Mouse (Mus musculus) gastrocnemius, postnatal 4 days (tissue): ENCODE data around the gene Spns2. TPM values are rescaled to one million over a fixed set of nuclear protein-coding genes. Genes with fewer than 3 reads are reported as not detected.
A peak's percentile ranks its signal among the peaks of the same experiment; 100 is the strongest.
"Not testable (repeated sequence)": the region's sequence is repeated elsewhere in the genome, so short reads cannot be mapped to it uniquely, and the experiment has no call there.

Experiments
- DNase-seq, 2 experiments: peaks; one replicate each; pipeline ENCODE4 v3.0.0; 2021 to 2022; ENCODE audit warnings: low spot score in 2 of 2, mixed read lengths in 2 of 2
- total RNA-seq, 2 experiments: library from RNA; stranded (reverse); gene quantifications; 2 replicates each; pipeline ENCODE4 v1.2.3; 2021

Spns2 gene
- total RNA-seq, 2 experiments from 2014 or later = 12.7 to 14.8 TPM

DNA sequence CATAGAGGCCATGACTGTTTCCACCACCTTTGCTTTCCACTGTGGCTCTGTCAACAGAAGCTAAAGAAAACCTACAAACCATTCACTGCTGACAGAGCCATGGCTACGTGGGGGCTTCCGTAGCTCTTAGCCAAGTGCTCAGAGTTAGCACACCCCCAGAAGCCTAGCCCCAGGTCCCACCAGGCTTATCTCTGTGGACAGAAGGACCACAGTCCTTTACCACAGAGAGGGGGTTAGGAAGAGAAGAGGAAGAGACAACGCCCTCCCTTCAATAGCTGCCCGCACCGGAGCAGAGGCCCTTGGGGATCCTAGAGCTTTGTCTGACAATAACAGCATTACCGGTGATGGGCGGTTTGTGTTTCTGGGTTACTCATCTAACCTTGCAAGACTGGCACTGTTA lies 14.3 kb downstream of the Spns2 start:
- DNase-seq = no peak

DNA sequence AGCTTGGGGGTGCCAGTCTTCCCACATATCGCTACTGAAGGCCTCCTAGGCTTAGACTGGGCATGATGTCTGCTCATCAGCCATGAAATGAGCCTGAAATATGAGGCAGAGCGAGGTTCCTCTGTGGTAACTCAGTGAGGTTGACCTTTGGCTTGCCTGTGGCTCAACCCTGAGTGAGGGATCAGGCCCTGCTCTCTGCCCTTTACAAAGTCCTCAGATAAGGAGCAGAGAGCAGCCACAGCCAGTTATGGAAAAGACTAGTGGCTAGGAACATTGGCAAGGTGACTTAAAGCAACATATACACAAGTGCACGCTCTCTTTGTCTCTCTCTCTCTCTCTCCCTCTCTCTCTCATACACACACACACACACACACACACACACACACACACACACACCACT lies 14.8 kb downstream of the Spns2 start:
- no peak for DNase-seq

DNA sequence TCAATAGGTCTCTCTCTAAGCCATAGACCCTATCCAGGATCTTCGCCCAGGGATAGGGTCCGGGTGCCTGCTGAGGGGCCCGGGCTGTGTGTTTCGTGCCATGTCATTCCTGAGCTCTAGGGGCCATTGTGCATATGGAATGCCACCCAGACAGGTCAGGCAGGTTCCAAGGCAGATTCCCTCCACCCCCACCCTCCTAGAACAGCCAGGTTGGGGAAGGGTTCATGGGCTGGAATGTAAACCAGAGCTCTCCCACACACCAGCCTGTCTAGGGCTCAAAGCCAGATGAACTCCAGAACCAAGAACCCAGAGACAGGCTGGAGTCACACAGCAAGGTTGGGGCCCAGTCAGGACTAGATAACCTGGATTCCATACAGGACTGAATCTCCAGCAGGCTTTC lies 16.2 kb downstream of the Spns2 start:
- no peak for DNase-seq

DNA sequence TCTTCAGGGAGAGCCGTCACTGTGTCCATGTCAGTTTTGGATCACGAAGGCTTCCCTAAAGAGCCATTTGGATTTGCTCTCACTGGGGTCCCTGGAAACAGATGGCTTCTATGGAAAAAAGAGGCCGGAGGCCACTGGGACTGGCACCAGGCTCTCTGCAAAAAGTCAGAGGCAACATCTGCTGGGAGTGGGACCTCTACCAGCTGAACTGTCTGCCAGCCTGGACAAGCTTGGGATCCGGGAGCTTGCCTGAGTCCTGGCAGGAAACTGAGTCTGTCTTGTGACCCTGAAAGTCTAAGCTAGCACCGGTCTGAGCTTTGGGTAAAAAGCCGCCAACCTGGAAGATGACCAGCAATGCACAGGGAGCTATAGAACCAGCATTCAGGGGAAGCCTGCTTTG lies 18.3 kb downstream of the Spns2 start:
- no peak for DNase-seq

DNA sequence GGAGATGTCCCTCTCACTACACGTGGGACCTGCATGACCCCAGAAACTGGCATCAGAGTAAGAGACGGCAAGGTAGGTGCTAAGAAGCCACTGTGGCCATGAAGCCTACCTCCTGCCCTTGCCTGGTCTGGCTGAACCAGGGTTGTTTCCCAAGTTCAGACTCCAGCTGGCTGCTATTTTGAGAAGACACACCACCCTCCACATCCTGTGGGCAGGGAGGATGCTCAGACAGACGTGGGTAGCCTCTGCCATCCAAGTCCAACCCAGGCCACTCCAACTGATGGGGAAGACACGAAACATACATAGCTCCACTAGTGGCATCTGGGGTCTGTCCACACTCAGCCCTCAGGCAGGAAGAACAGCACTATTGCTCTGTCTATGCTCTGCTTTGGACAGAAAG lies 19.7 kb downstream of the Spns2 start:
- no peak for DNase-seq

DNA sequence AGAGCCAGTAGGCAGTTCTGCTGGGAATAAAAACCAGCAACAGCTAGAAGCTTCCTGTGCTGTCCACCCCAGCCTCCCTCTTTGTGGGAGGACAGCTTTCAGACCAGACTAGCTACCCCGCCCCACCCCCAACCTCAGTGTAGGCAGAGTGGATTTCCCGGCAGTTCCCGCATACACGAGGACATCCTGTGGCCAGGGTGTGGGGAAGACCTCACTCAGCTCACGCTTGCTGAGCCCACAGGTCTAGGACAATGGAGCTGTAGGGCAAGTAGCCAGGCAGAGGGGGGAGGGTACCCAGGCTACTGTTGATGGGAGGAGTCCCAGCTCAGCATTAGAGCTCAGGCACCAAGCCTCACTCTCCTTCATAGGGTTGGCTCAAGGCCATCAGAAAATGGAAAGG lies 20.5 kb downstream of the Spns2 start:
- peak in 1 of 2 experiments; percentile 42 for DNase-seq

DNA sequence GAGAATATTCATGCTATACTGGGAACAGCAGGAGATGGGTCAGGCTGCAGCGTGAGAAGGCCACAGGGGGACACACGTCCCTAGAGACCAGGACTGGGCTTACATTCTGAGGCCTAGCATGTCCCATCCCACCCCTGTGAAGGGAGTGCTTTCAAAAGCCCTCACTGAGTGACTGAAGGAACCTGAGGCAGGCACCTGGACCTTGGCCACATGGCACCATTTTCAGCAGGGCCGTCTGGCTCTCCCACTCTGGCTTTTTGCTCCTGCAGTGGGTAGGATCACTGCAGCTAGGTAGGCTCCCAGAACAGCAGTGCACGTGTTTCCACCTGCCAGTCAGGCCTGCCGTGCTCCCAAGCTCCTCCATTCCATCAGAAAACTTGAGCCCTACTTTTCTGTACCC lies 21.2 kb downstream of the Spns2 start:
- DNase-seq = no peak

DNA sequence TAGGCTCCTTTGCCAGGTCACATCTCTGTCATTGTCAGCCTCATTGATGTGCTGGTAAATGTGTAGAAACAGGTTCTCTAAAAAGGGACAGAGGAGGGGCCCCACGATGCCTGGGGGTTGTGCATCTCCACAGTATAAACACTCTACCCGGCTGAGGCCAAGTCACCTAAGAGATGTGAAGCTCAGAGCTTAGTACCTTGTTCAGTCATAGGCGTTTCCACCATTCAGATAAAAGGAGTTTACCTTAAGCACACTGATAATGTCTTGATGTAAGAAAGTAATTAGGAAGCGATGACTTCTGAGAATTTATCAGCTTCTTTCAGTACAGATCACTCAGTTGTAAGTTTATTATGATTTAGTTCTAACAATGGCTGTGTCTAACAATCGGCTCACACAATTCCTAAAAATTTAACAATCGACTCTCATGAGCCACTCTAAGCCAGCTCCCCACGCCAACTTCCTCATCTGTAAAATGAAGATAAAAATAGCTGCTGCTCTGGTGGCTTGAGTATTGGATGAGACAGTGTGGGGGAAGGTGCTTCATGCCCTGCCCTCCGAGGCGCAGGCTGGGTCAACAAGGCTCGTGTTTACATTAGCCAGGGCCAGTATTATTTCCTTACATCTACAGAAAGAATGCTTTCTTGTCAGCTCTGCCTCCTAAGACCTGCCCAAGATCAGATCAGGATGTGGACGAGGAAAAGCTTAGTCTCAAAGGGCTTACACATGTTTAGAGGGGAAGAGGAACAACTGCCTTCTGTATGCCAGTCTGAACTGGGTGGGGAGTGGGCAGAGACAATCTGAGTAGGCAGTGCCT lies 22.8 kb downstream of the Spns2 start:
- DNase-seq = no peak

DNA sequence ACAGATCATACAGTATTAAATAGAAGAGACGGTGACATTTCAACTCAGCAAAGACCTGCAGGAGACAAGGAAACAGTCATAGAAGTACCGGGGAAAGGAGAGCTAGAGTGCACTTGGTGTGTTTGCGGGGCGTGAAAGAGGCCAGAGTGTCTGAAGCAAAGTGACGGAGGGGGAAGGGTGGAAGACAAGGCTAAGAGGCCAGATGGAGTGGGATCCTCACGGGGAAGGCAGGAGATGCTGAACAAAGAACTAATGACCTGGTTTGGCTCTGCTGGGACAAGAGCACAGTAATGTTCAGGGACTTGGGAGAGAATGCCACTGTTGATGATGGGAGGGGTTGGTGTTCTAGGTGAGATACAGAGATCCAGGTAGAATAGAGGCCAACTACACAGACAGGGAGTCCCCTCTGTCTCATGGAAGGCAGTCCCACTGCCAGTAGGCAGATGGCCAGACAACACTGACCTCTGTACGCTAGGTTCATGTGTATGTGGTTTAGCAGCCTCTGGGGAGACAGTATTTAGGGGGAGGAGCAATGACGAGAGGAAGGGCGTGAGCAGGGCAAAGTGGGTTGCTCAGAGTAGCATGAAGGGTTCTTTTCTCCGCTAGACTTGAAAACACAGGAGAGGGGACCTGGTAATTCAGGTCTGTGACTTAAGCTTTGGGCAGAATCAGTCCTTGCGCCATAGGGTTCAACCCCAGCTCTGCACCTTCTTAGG lies 23.6 kb downstream of the Spns2 start:
- no peak for DNase-seq

DNA sequence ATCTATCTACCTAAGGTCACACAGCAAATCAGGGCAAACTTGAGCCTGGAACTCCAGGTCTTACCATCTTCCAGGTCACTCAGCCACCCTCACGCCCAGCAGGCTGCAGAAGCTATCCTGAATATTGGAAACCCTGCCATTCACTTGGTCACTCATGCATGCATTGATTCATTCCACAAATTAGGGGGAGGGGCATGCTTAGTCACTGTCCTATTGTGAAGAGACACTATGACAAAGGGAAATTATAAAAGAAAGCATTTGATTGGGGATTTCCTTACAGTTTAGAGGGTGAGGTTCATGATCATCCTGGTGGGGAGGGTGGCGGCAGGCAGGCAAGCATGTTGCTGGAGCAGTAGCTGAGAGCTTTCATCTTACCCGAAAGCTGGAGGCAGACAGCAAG lies 24.9 kb downstream of the Spns2 start:
- no peak for DNase-seq

DNA sequence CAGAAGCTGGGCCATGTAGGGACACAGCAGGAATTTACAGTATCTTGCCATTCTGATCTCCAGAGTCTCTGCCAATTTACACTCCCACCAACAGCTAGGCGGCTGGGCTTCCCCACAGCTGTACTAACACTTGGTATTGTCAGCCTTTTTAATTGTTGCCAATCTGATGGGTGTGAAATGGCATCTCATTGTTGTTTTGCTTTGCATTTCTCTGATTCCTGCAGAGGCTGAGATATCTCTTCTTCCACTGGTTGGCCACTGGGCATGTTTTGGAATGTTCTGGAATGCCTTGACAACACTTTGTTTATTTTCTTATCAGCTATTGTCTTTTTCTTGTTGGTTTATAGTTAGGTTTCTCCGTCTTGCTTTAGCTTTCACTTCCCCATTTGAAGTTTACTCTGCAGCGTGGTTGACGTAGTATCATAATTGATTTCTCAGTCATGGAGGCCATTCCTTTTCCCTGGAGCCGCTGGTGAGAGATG lies 28.2 kb downstream of the Spns2 start:
- no peak for DNase-seq

DNA sequence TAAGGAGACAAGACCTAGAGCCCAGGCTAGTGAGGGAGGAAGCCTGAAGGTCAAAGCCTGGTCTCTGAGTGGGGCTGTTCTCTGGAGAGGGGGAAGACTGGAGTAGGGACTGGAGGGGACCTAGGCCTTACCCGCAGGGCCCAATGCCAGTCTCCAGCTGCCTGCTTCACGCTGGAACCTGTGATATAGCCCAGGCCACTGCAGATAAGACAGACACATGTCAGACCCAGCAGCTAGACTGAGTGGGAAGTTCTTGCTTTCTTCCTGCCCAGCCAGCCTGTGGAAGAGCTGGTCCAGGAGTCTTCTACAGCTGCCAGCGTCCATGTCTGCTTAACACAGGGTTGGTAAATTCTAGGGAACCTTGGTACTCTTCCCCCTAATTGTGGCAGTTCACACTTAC lies 31.2 kb downstream of the Spns2 start:
- no peak for DNase-seq

DNA sequence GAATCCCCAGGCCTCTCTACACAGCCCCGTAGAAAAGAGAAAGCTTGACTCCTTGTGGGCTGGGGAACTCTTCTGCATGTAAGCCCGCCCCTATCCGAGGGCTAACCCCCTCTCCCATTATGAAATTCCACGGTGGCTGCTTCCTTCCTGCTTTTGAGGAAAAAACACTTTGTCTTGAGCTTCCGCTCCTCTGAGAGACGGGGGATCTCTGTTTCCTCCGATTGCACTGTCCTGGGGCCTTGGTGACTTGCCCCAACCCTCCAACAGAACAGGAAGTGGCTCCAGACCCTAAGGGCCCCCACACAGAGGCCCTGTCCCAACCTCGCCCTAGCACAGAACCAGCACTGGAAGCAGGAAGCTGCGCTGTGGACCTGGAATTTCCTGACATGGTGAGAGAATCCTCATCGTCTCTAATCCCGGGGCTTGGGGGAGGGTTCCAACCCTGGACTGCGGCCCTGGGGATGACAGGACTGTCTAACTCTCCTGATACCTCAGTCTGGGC lies 31.7 kb downstream of the Spns2 start:
- no peak for DNase-seq

DNA sequence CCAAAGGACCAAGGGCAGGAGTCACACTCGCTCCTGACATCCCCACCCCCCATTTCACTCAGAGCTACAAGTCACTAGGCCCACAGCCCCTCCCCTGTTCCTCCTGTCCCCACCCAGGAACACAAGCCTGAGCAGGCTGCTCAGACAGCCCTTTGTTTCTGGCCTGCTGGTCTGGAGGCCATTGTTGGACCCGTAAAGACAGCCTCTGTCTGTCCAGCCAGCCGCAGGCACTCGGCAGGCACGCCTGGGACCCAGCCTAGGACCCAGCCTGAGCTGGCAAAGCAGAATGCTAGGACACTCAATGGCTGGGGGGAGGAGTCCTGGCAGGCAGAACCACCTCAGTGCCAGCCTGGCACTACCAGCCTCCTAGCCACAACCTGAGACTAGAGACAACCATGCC lies 34.0 kb downstream of the Spns2 start:
- no peak for DNase-seq

DNA sequence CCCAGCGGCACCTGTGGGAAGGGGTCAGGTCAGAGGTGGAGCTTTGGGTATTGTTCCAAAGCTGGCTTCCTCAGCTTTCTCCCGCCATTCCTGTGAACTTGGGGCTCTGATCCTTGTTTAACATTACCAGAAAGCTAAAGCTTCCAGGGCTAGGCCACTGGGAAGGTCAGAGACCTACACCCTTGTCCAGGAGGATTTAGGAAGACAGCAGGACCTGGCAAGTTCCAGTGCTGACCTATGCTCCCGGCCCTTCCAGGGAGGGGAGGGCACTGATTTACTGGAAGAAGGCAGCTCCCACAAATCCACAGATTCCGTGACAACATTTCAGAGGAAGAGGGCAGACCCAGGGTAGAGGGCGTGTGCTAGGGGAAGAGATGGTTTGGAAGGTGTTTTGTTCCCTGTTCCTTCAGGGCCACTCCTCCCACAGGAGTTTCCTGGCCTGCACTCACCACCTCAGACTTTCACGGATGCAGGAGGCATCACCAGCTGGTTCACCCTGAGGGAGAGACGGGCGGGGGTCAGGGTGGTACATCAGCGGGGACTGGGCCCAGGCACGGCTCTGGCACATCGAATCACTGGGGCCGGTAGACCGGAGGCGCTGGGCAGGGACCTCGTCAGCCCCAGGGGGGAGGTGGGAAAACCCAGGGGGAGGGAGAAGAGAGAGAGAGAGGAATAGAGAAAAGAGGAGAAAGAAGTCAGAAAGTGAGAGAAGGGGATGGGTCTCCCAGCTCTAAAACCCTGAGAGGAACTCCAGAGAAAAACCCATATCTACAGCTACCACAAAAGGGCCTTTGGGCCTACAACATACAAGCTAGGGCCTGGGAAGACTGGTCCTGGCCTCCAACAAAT lies 36.4 kb downstream of the Spns2 start:
- DNase-seq = no peak

DNA sequence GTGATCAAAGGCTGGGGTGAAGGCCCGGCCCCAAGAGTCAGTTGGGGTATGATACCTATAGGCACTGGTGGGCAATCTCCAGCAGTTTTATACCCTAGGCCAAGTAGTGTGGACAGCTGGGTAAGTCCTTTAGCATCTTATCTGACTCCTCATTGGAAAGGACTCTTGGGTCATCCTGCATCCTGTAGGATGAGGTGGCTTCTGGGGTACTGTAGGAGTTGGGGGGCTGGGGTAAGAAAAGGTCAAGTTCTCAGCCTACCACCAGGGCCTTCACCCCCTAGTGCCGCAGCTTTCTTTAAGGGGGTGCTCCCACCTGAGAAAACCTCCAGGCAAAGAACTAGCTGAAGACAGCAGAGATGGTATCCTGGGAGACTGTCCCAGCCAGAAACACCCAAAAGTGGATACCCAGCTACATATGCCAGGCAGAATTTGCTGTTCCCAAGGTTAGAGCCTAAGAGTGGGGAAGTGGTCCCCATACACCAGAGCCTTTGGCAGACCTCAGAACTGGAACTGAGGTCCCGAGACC lies 37.5 kb downstream of the Spns2 start:
- no peak for DNase-seq

DNA sequence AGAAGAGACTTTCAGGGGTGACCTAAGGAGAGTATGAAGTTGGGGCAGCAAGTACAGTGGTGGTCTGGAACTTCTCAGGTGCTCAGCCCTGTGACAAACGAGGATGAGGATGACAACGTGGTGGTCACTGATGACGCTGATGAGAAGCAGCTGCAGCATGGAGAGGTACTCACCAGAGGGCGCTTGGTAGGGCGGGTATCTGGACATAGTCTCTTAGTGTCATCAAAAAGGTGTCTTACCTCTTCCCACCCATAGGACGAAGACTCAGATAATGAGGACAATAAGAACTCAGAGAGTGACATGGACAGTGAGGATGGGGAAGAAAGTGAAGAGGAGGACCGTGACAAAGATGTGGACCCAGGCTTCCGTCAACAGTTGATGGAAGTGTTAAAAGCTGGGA lies 42.2 kb downstream of the Spns2 start:
- no peak for DNase-seq

DNA sequence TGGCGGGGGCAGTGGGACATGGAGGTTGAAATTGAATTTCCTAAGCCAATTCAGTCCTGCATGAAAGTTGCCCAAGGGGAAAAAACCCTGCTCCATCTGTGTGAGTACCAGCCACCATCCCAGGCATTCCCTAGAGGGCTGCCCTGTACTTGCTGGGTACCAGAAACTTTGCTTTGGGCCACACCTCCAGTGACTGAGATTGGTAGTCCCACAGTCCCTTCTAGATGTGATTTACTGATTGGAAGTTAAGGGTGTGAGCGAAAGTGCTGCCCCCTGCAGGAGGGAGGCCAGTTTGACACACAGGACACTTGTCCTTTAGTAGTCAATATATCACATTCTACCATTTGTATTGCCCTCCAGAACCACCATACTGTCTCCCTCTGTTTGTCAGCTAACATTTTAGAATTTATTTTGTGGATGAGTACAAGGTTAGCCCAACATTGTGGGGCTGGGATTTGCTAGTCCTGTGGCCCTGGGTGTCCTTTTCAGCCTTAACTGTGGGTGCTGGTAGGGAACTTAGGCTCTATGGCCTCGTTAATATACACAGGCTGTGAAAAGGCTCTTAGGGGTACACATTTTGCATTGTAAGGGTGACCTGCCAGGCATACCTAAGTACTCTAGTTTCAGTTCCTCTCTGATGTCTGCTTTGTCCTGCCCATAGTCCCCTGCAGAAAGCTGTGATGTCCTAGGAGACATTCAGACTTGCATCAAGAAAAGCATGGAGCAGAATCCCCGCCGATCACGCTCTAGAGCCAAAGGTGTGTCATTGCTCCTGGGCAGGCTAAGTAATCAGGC lies 43.2 kb downstream of the Spns2 start:
- no peak for DNase-seq

DNA sequence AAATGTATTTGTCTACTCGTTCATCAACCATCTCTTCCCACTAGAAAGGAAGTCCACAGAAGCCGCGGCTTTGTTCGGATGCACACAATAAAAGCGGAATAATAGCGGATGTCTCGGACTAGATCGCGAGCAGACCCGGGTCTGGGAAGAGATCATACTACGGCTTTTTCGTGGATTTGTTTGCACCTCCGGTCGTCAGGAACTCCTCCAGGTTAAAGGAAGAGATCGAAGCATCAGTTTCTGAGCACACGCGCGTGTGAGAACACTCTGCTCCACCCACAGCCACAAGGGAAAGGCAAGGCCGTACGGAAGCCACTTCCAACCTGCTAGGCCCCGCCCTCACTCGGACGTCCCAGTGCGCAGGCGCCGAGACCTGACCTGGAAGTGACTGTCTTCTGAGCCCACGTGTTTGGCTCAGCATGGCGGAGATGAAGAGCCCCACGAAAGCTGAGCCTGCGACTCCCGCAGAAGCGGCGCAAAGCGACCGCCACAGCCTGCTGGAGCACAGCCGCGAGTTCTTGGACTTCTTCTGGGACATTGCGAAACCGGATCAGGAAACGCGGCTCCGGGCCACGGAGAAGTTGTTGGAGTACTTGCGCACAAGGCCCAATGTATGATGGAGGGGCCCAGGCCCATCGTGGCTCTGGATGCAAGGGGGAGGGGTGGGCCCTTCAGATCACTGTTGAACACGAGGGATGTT lies 48.6 kb downstream of the Spns2 start, which contains the start of gene Mybbp1a:
Gene Mybbp1a, plus strand, starts transcription at position 391 of the 700 bp plus-strand sequence.
- peak; percentile 97 to 98 for DNase-seq

DNA sequence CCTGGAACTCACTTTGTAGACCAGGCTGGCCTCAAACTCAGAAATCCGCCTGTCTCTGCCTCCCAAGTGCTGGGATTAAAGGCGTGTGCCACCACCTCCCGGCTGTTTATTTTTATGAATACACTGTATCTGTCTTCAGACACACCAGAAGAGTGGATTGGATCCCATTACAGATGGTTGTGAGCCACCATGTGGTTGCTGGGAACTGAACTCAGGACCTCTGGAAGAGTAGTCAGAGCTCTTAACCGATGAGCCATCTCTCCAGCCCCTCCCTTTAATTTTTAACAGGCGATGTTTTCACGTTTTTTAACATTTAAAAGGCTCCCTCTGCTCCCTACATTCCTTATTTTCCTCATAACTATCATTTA lies 49.1 kb downstream of the Spns2 start:
- not testable (repeated sequence) for DNase-seq
